Mouse (Mus musculus): Measurements from ENCODE around the gene Nlrp4a. TPM values are rescaled to one million over a fixed set of nuclear protein-coding genes. Genes with fewer than 3 reads are reported as not detected.

The Nlrp4a gene
- total RNA-seq (2023), result not detected

GRCm38 (mm10) chr7:26434813-26435212 is at the start of gene Nlrp4a:
Nlrp4a (plus strand) TSS chr7:26435113.

DNA sequence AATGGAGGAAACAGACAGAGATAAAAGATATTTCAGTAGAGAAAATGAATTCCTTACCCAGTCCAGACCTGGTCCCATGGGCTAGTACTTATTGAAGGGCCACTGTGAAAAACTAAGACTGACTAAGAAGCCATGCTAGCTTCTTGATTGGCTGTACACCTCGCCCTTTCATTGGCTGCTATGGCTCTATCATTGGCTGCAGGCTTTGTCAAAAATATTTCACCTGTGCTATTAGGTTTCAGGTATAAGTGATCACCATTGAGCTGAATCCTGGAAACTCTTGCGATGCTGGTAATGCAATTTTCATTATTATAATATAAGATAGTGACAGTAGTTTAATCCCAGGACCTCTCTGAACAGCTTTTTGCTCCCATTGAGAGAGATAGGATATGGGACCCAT is 31.3 kb upstream of the Nlrp4a start, which contains the start of gene Nlrp9c:
Gene Nlrp9c (minus strand): TSS at position 101 of the 400 bp plus-strand sequence.

Other genes with a start within 250 kb of the Nlrp4a start
- gene Vmn1r184, start 174.8 kb upstream of the Nlrp4a start, total RNA-seq (2023), result not detected
- gene Cyp2a4, start 127.9 kb upstream of the Nlrp4a start, total RNA-seq (2023), result not detected
- not detected for gene Nlrp9c, start 31.4 kb upstream of the Nlrp4a start, total RNA-seq (2023)
- gene Nlrp9a, start 99.9 kb downstream of the Nlrp4a start, total RNA-seq (2023), result not detected
- gene Vmn1r185, start 183.4 kb downstream of the Nlrp4a start, total RNA-seq (2023), result not detected

Data from CD4-positive naive resting alpha-beta T cell, adult 57 days (primary cell).